In the genomic region with DNA sequence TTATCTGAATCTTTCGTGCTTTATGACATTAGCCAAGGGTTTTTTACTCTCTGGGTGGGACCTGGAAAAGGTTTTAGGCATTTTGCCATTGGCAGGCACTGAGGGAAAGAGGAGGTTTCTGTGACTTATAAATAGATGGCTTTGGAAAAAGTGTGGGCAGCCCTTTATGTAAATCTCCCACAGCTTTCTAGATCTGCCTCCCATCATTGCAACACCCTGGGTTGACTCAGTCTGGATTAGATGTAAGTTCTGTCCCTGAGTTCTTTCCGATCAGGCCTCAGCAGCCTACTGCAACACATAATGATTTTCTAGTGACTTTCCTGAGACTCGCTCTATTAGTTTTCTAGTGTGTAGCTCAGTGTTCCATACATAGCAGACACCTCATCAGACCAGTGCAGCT, we compare ENCODE assay signal across 11 mouse cellular contexts. TPM values are rescaled to one million over a fixed set of nuclear protein-coding genes. Genes with fewer than 3 reads are reported as not detected.
A peak's percentile ranks its signal among the peaks of the same experiment; 100 is the strongest.
DNase-seq lines count a peak whose midpoint lies in the region; ATAC-seq lines count a peak whose summit lies in the region.
"Had no signal": no experiment of that assay in that cellular context is flagged by ENCODE, and none has a peak within 500 bp of the region (broad histone marks: within the 10 kb centered on the region; RNA-seq: fewer than 3 reads in every experiment).

No protein-coding gene starts in this region.

- H3K27me3 ChIP-seq in heart, embryonic 15.5 days: no peaks in the 10 kb centered on the region
- H3K27me3 ChIP-seq in stomach, embryonic 16.5 days (ENCODE audit: control insufficient read depth, insufficient read depth, low read length): no peaks in the 10 kb centered on the region
- H3K27me3 ChIP-seq: intestine, embryonic 15.5 days had no signal

- ATAC-seq in heart, embryonic 15.5 days (replicated peaks; ENCODE audit: insufficient number of reproducible peaks, insufficient read depth, low FRiP score, low read depth): no peak
- no peak for ATAC-seq in stomach, embryonic 16.5 days (ENCODE audit: insufficient read depth, low FRiP score)
- ATAC-seq: intestine, embryonic 15.5 days had no signal

- DNase-seq in heart, adult 9 months (ENCODE audit: low spot score in 2 of 2): no peak
- DNase-seq in right cerebral cortex, adult 2 months (ENCODE audit: low spot score in 2 of 2): peak; percentile 49
- no peak for DNase-seq in right cerebral cortex, postnatal 10 days (ENCODE audit: low spot score in 2 of 2)
- peak; percentile 66 for DNase-seq in fibroblast of lung, adult 2 months (ENCODE audit: low read depth)
- no peak for DNase-seq in natural killer cell, adult 2 months (ENCODE audit: low spot score in 2 of 2)
- DNase-seq: adrenal gland, adult 8-10 months; kidney, postnatal 36 days; retina, postnatal 1 day had no signal

- H3K9ac ChIP-seq in heart, embryonic 15.5 days: no peak overlapping the region
- no peak overlapping the region for H3K9ac ChIP-seq in stomach, embryonic 16.5 days (ENCODE audit: low read length)
- H3K9ac ChIP-seq: intestine, embryonic 15.5 days had no signal

- WGBS in heart, embryonic 15.5 days: 25% methylated on average over 3 of the region's 3 CpGs
- WGBS in stomach, embryonic 16.5 days: 55% methylated on average over 3 of the region's 3 CpGs

- peaks cover 27% of the 10 kb centered on the region for H3K4me1 ChIP-seq in heart, embryonic 15.5 days (replicated peaks)
- H3K4me1 ChIP-seq in stomach, embryonic 16.5 days (ENCODE audit: control insufficient read depth, insufficient read depth, low read length): peaks cover 6% of the 10 kb centered on the region; the same call in 1 of the 2 replicates

- H3K27ac ChIP-seq in heart, embryonic 15.5 days: peak overlapping the region; percentile 63
- peak overlapping the region; percentile 55; the same call in 1 of the 2 replicates for H3K27ac ChIP-seq in stomach, embryonic 16.5 days (ENCODE audit: low read length)
- H3K27ac ChIP-seq: intestine, embryonic 15.5 days had no signal

- no peaks in the 10 kb centered on the region for H3K9me3 ChIP-seq in heart, embryonic 15.5 days (replicated peaks)
- H3K9me3 ChIP-seq in stomach, embryonic 16.5 days (replicated peaks; ENCODE audit: control insufficient read depth, low read length): no peaks in the 10 kb centered on the region
- H3K9me3 ChIP-seq: intestine, embryonic 15.5 days had no signal

- H3K36me3 ChIP-seq in heart, embryonic 15.5 days: no peaks in the 10 kb centered on the region
- H3K36me3 ChIP-seq in stomach, embryonic 16.5 days (ENCODE audit: control insufficient read depth, insufficient read depth, low read length): no peaks in the 10 kb centered on the region
- H3K36me3 ChIP-seq: intestine, embryonic 15.5 days had no signal

- H3K4me2 ChIP-seq in heart, embryonic 15.5 days: 0 out of 2 replicates have a peak overlapping the region, but pooled peaks have one; percentile 11
- no peak overlapping the region for H3K4me2 ChIP-seq in stomach, embryonic 16.5 days (ENCODE audit: low read depth, low read length)
- H3K4me2 ChIP-seq: intestine, embryonic 15.5 days had no signal

- H3K4me3 ChIP-seq in heart, embryonic 15.5 days: no peak overlapping the region
- no peak overlapping the region for H3K4me3 ChIP-seq in stomach, embryonic 16.5 days (replicated peaks; ENCODE audit: low read length)
- H3K4me3 ChIP-seq: intestine, embryonic 15.5 days had no signal

RNA-seq across cellular contexts. Expression of a gene that starts 16.1 kb away (rescaled TPM):
- polyA plus RNA-seq in heart, embryonic 15.5 days (2015; fragmentation: Nextera tagmentation; extraction: Ambion mirVana): 90.9 and 110 TPM in 2 replicates
- 81.9 and 89.9 TPM in 2 replicates for polyA plus RNA-seq in stomach, embryonic 16.5 days (2015; fragmentation: Nextera tagmentation; extraction: Ambion mirVana)

Comparison
In these comparisons a context has a peak if more than half of its experiments do, and no peak if none do; other contexts are left out.
1. DNase-seq: peak in right cerebral cortex, adult 2 months (2 of 2) and fibroblast of lung, adult 2 months (single experiment); none in heart, adult 9 months (0 of 2), right cerebral cortex, postnatal 10 days (0 of 2) and natural killer cell, adult 2 months (0 of 2).